Mouse (Mus musculus): ENCODE data around the gene Atp5g2. TPM values are rescaled to one million over a fixed set of nuclear protein-coding genes. Genes with fewer than 3 reads are reported as not detected.
A peak's percentile ranks its signal among the peaks of the same experiment; 100 is the strongest.

Atp5g2 gene
- total RNA-seq, 1 experiment = 448 TPM

GRCm38 (mm10) chr15:102620765-102621164, 51.4 kb downstream of the Atp5g2 start:
- Histone ChIP-seq H3K9ac (ENCODE audit: insufficient read depth, low read depth, low read length, poor library complexity, severe bottlenecking) (no peak overlapping the region), H3K4me3 (ENCODE audit: insufficient read depth in 1 of 2, low read depth in 1 of 2, low read length in 2 of 2, poor library complexity in 1 of 2, severe bottlenecking in 1 of 2) (no peak overlapping the region), H3K27ac (ENCODE audit: insufficient read depth, low read depth, low read length, poor library complexity, severe bottlenecking) (no peak overlapping the region), H3K9me3 (ENCODE audit: control insufficient read depth, insufficient read depth, low read depth, low read length) (no peaks in the 10 kb centered on the region), H3K36me3 (ENCODE audit: control insufficient read depth, insufficient read depth, low read length, poor library complexity, severe bottlenecking) (no peaks in the 10 kb centered on the region), H3K4me1 (ENCODE audit: control insufficient read depth in 2 of 2, insufficient read depth in 2 of 2, low read length in 2 of 2, poor library complexity in 1 of 2) (0 out of 4 replicates have a peak, but pooled peaks cover 0 to 2% of the 10 kb centered on the region in 2 experiments)
- in situ Hi-C loops (cut with MboI; ENCODE audit: low sequenced_read_pairs in 2 of 2, unreplicated experiment in 2 of 2) = no loop called here
- TF ChIP-seq CHD2 (IDR thresholded peaks at IDR 0.05; ENCODE audit: low read depth, low read length) = no peak
- DNase-seq (ENCODE audit: low read depth, low spot score) = no peak

DNA sequence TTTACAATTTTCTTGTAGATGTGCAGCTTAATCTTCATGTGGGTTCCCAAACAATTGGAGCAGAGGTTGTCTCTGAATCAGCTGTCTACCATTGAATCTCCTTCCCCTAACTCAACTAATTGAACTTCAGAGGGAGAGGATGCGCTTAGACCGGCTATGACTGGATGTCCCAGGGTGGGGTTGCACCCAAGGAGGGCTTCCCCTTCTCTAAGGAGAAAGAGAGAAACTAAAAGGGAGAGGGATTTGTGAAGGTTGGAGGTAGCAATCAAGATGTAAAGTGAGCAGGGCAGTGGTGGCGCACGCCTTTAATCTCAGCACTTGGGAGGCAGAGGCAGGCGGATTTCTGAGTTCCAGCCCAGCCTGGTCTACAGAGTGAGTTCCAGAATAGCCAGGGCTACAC, 52.7 kb downstream of the Atp5g2 start:
- Histone ChIP-seq H3K9me3 (ENCODE audit: control insufficient read depth, insufficient read depth, low read depth, low read length) (no peaks in the 10 kb centered on the region), H3K4me1 (ENCODE audit: control insufficient read depth in 2 of 2, insufficient read depth in 2 of 2, low read length in 2 of 2, poor library complexity in 1 of 2) (0 out of 4 replicates have a peak, but pooled peaks cover 0 to 2% of the 10 kb centered on the region in 2 experiments), H3K27ac (ENCODE audit: insufficient read depth, low read depth, low read length, poor library complexity, severe bottlenecking) (no peak overlapping the region), H3K4me3 (ENCODE audit: insufficient read depth in 1 of 2, low read depth in 1 of 2, low read length in 2 of 2, poor library complexity in 1 of 2, severe bottlenecking in 1 of 2) (no peak overlapping the region), H3K36me3 (ENCODE audit: control insufficient read depth, insufficient read depth, low read length, poor library complexity, severe bottlenecking) (no peaks in the 10 kb centered on the region), H3K9ac (ENCODE audit: insufficient read depth, low read depth, low read length, poor library complexity, severe bottlenecking) (no peak overlapping the region)
- TF ChIP-seq ZNF384 (IDR thresholded peaks at IDR 0.05; ENCODE audit: low read depth, low read length) (no peak), CHD2 (IDR thresholded peaks at IDR 0.05; ENCODE audit: low read depth, low read length) (no peak), MAFK (IDR thresholded peaks at IDR 0.05; ENCODE audit: insufficient read depth, low read depth, low read length) (no peak), ZC3H11A (IDR thresholded peaks at IDR 0.05; ENCODE audit: borderline replicate concordance, low read depth, low read length) (no peak), HCFC1 (IDR thresholded peaks at IDR 0.05; ENCODE audit: borderline replicate concordance, insufficient read depth, low read length) (no peak)
- in situ Hi-C loops (cut with MboI; ENCODE audit: low sequenced_read_pairs in 2 of 2, unreplicated experiment in 2 of 2) = no loop called here
- DNase-seq (ENCODE audit: low read depth, low spot score) = peak; percentile 42

DNA sequence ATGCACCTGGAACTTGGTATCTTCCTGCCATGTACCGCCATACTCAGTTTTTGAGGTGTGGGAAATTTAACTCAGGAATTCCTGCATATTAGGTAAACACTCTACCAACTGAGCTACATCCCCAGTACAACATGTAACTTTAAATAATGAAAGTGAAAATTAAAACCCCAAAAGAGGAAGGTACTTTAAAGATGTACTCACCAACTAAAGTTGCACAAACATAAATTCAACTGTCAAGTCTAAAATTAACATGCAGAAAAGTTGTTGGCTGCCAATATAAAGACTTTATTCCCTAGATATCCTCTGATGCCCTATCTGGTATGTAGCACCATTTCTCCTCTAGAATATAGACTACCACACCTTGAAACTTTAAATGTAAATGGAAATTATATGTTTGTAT, 54.5 kb downstream of the Atp5g2 start:
- no peaks in the 10 kb centered on the region for H3K9me3 ChIP-seq (ENCODE audit: control insufficient read depth, insufficient read depth, low read depth, low read length)
- no peak for TF ChIP-seq ZC3H11A (IDR thresholded peaks at IDR 0.05; ENCODE audit: borderline replicate concordance, low read depth, low read length)
- TF ChIP-seq CHD2 (IDR thresholded peaks at IDR 0.05; ENCODE audit: low read depth, low read length) = no peak
- TF ChIP-seq MAFK (IDR thresholded peaks at IDR 0.05; ENCODE audit: insufficient read depth, low read depth, low read length) = no peak
- TF ChIP-seq ZNF384 (IDR thresholded peaks at IDR 0.05; ENCODE audit: low read depth, low read length) = no peak
- TF ChIP-seq HCFC1 (IDR thresholded peaks at IDR 0.05; ENCODE audit: borderline replicate concordance, insufficient read depth, low read length) = no peak
- DNase-seq (ENCODE audit: low read depth, low spot score) = no peak
- no peaks in the 10 kb centered on the region for H3K4me1 ChIP-seq (ENCODE audit: control insufficient read depth in 2 of 2, insufficient read depth in 2 of 2, low read length in 2 of 2, poor library complexity in 1 of 2)
- no peak overlapping the region for H3K4me3 ChIP-seq (ENCODE audit: insufficient read depth in 1 of 2, low read depth in 1 of 2, low read length in 2 of 2, poor library complexity in 1 of 2, severe bottlenecking in 1 of 2)
- H3K9ac ChIP-seq (ENCODE audit: insufficient read depth, low read depth, low read length, poor library complexity, severe bottlenecking) = no peak overlapping the region
- in situ Hi-C loops (cut with MboI; ENCODE audit: low sequenced_read_pairs in 2 of 2, unreplicated experiment in 2 of 2) = no loop called here
- H3K36me3 ChIP-seq (ENCODE audit: control insufficient read depth, insufficient read depth, low read length, poor library complexity, severe bottlenecking) = no peaks in the 10 kb centered on the region
- H3K27ac ChIP-seq (ENCODE audit: insufficient read depth, low read depth, low read length, poor library complexity, severe bottlenecking) = no peak overlapping the region

GRCm38 (mm10) chr15:102616174-102616573, 56.0 kb downstream of the Atp5g2 start:
- no peaks in the 10 kb centered on the region for H3K4me1 ChIP-seq (ENCODE audit: control insufficient read depth in 2 of 2, insufficient read depth in 2 of 2, low read length in 2 of 2, poor library complexity in 1 of 2)
- TF ChIP-seq ZC3H11A (IDR thresholded peaks at IDR 0.05; ENCODE audit: borderline replicate concordance, low read depth, low read length) (no peak), MAFK (IDR thresholded peaks at IDR 0.05; ENCODE audit: insufficient read depth, low read depth, low read length) (no peak), ZNF384 (IDR thresholded peaks at IDR 0.05; ENCODE audit: low read depth, low read length) (no peak), CHD2 (IDR thresholded peaks at IDR 0.05; ENCODE audit: low read depth, low read length) (no peak), HCFC1 (IDR thresholded peaks at IDR 0.05; ENCODE audit: borderline replicate concordance, insufficient read depth, low read length) (no peak)
- in situ Hi-C loops (cut with MboI; ENCODE audit: low sequenced_read_pairs in 2 of 2, unreplicated experiment in 2 of 2) = no loop called here
- no peaks in the 10 kb centered on the region for H3K36me3 ChIP-seq (ENCODE audit: control insufficient read depth, insufficient read depth, low read length, poor library complexity, severe bottlenecking)
- no peaks in the 10 kb centered on the region for H3K9me3 ChIP-seq (ENCODE audit: control insufficient read depth, insufficient read depth, low read depth, low read length)
- H3K27ac ChIP-seq (ENCODE audit: insufficient read depth, low read depth, low read length, poor library complexity, severe bottlenecking) = no peak overlapping the region
- DNase-seq (ENCODE audit: low read depth, low spot score) = no peak
- no peak overlapping the region for H3K9ac ChIP-seq (ENCODE audit: insufficient read depth, low read depth, low read length, poor library complexity, severe bottlenecking)
- no peak overlapping the region for H3K4me3 ChIP-seq (ENCODE audit: insufficient read depth in 1 of 2, low read depth in 1 of 2, low read length in 2 of 2, poor library complexity in 1 of 2, severe bottlenecking in 1 of 2)

GRCm38 (mm10) chr15:102614224-102614623, 57.9 kb downstream of the Atp5g2 start:
- H3K9me3 ChIP-seq (ENCODE audit: control insufficient read depth, insufficient read depth, low read depth, low read length) = no peaks in the 10 kb centered on the region
- no peaks in the 10 kb centered on the region for H3K4me1 ChIP-seq (ENCODE audit: control insufficient read depth in 2 of 2, insufficient read depth in 2 of 2, low read length in 2 of 2, poor library complexity in 1 of 2)
- TF ChIP-seq HCFC1 (IDR thresholded peaks at IDR 0.05; ENCODE audit: borderline replicate concordance, insufficient read depth, low read length) (no peak), ZNF384 (IDR thresholded peaks at IDR 0.05; ENCODE audit: low read depth, low read length) (no peak), ZC3H11A (IDR thresholded peaks at IDR 0.05; ENCODE audit: borderline replicate concordance, low read depth, low read length) (no peak), MAFK (IDR thresholded peaks at IDR 0.05; ENCODE audit: insufficient read depth, low read depth, low read length) (no peak), CHD2 (IDR thresholded peaks at IDR 0.05; ENCODE audit: low read depth, low read length) (no peak)
- in situ Hi-C loops (cut with MboI; ENCODE audit: low sequenced_read_pairs in 2 of 2, unreplicated experiment in 2 of 2) = no loop called here
- no peak overlapping the region for H3K4me3 ChIP-seq (ENCODE audit: insufficient read depth in 1 of 2, low read depth in 1 of 2, low read length in 2 of 2, poor library complexity in 1 of 2, severe bottlenecking in 1 of 2)
- no peak overlapping the region for H3K9ac ChIP-seq (ENCODE audit: insufficient read depth, low read depth, low read length, poor library complexity, severe bottlenecking)
- no peaks in the 10 kb centered on the region for H3K36me3 ChIP-seq (ENCODE audit: control insufficient read depth, insufficient read depth, low read length, poor library complexity, severe bottlenecking)
- no peak overlapping the region for H3K27ac ChIP-seq (ENCODE audit: insufficient read depth, low read depth, low read length, poor library complexity, severe bottlenecking)
- no peak for DNase-seq (ENCODE audit: low read depth, low spot score)

All from ES-E14 (cell line).